In the genomic region with DNA sequence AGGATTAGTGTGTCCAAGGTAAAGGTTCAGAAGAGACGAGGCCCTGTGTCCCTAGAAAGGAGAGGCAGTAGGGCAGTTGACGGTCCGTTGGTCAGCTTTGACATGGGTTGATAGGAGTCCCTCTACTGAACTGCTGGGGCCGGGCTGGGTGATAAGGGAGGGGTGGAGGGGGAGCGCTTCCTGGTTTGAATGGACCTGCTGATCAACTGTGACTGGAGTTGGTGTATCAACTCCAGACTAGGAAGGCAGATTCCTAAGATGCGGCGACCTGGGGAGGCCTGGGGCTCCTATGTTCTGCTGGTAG, we compare ENCODE assay signal across 9 mouse cellular contexts.
DNase-seq lines count a peak whose midpoint lies in the region; ATAC-seq and TF ChIP-seq lines count a peak whose summit lies in the region.
"Had no signal": no experiment of that assay in that cellular context is flagged by ENCODE, and none has a peak within 500 bp of the region (broad histone marks: within the 10 kb centered on the region; RNA-seq: fewer than 3 reads in every experiment).

No protein-coding gene starts in this region.

- H3K4me3 ChIP-seq in lung, embryonic 16.5 days (ENCODE audit: low read length), result no peak overlapping the region
- H3K4me3 ChIP-seq in lung, adult 2 months (replicated peaks; ENCODE audit: extremely low read depth, low read depth, low read length), result no peak overlapping the region
- peak overlapping the region; percentile 65; the same call in 1 of the 2 replicates for H3K4me3 ChIP-seq in forebrain, embryonic 12.5 days (replicated peaks)
- H3K4me3 ChIP-seq in limb, embryonic 15.5 days, result no peak overlapping the region
- no peak overlapping the region for H3K4me3 ChIP-seq in stomach, embryonic 14.5 days (ENCODE audit: low read depth, low read length)

- H3K4me2 ChIP-seq in lung, embryonic 16.5 days (ENCODE audit: low read depth, low read length), result no peak overlapping the region
- peak overlapping the region; percentile 82 for H3K4me2 ChIP-seq in forebrain, embryonic 12.5 days
- no peak overlapping the region for H3K4me2 ChIP-seq in limb, embryonic 15.5 days
- peak overlapping the region; percentile 91; the same call in 1 of the 2 replicates for H3K4me2 ChIP-seq in stomach, embryonic 14.5 days (replicated peaks; ENCODE audit: low read depth, low read length)

- TF ChIP-seq CTCF in lung, adult 2 months (IDR thresholded peaks at IDR 0.05; ENCODE audit: insufficient read depth, low read length), result no peak

- intact Hi-C loops in left cerebral cortex, postnatal 4 days (cut with DNase I), result no loop called here

- no peak for ATAC-seq in lung, embryonic 16.5 days (ENCODE audit: low read depth)
- no peak for ATAC-seq in forebrain, embryonic 12.5 days (ENCODE audit: low FRiP score)
- no peak for ATAC-seq in limb, embryonic 15.5 days (ENCODE audit: insufficient number of reproducible peaks, low FRiP score, low TSS enrichment, low read depth)
- no peak for ATAC-seq in stomach, embryonic 14.5 days (ENCODE audit: insufficient number of reproducible peaks, insufficient read depth, low FRiP score, low read depth)

- TF ChIP-seq POLR2A in lung, adult 2 months (IDR thresholded peaks at IDR 0.05; ENCODE audit: borderline replicate concordance, extremely low read depth, low read depth, low read length), result no peak

- DNase-seq in lung, adult 2 months, result no peak
- DNase-seq in cerebellum, adult 9-10 months, result no peak
- no peak for DNase-seq in left cerebral cortex, postnatal 4 days
- no peak for DNase-seq in T-cell, adult 2 months (ENCODE audit: low spot score)
- DNase-seq: gastrocnemius, postnatal 14 days had no signal

- H3K9ac ChIP-seq in lung, embryonic 16.5 days (ENCODE audit: low read length), result no peak overlapping the region; the same call in 1 of the 2 replicates
- peak overlapping the region; percentile 87; the same call in 1 of the 2 replicates for H3K9ac ChIP-seq in forebrain, embryonic 12.5 days
- no peak overlapping the region for H3K9ac ChIP-seq in limb, embryonic 15.5 days
- no peak overlapping the region for H3K9ac ChIP-seq in stomach, embryonic 14.5 days (replicated peaks; ENCODE audit: low read depth, low read length)

- H3K9me3 ChIP-seq in lung, embryonic 16.5 days (ENCODE audit: control insufficient read depth, low read length), result no peaks in the 10 kb centered on the region
- no peaks in the 10 kb centered on the region for H3K9me3 ChIP-seq in forebrain, embryonic 12.5 days
- no peaks in the 10 kb centered on the region for H3K9me3 ChIP-seq in limb, embryonic 15.5 days
- H3K9me3 ChIP-seq in stomach, embryonic 14.5 days (ENCODE audit: control insufficient read depth, low read depth, low read length), result no peaks in the 10 kb centered on the region

- 34% methylated on average over 7 of the region's 7 CpGs for WGBS in lung, embryonic 16.5 days
- 56% methylated on average over 7 of the region's 7 CpGs for WGBS in lung, adult 2 months
- 22% methylated on average over 7 of the region's 7 CpGs for WGBS in forebrain, embryonic 12.5 days
- 49% methylated on average over 7 of the region's 7 CpGs for WGBS in limb, embryonic 15.5 days
- 39% methylated on average over 7 of the region's 7 CpGs for WGBS in stomach, embryonic 14.5 days

- peaks cover 65% of the 10 kb centered on the region for H3K4me1 ChIP-seq in lung, embryonic 16.5 days (replicated peaks; ENCODE audit: control insufficient read depth, insufficient read depth, low read length)
- peaks cover 28% of the 10 kb centered on the region for H3K4me1 ChIP-seq in lung, adult 2 months (ENCODE audit: control insufficient read depth, insufficient read depth, low read length)
- peaks cover 71% of the 10 kb centered on the region for H3K4me1 ChIP-seq in forebrain, embryonic 12.5 days
- peaks cover 81% of the 10 kb centered on the region for H3K4me1 ChIP-seq in limb, embryonic 15.5 days
- peaks cover 58% of the 10 kb centered on the region for H3K4me1 ChIP-seq in stomach, embryonic 14.5 days (ENCODE audit: control insufficient read depth, insufficient read depth, low read length)

- no peaks in the 10 kb centered on the region for H3K27me3 ChIP-seq in lung, embryonic 16.5 days (ENCODE audit: control insufficient read depth, insufficient read depth, low read depth, low read length)
- no peaks in the 10 kb centered on the region for H3K27me3 ChIP-seq in forebrain, embryonic 12.5 days
- no peaks in the 10 kb centered on the region for H3K27me3 ChIP-seq in limb, embryonic 15.5 days
- no peaks in the 10 kb centered on the region for H3K27me3 ChIP-seq in stomach, embryonic 14.5 days (ENCODE audit: control insufficient read depth, insufficient read depth, low read length)

- H3K27ac ChIP-seq in lung, embryonic 16.5 days (ENCODE audit: low read length), result peak overlapping the region; percentile 91; the same call in 1 of the 2 replicates
- peak overlapping the region; percentile 99 for H3K27ac ChIP-seq in forebrain, embryonic 12.5 days
- H3K27ac ChIP-seq in limb, embryonic 15.5 days, result peak overlapping the region; percentile 91
- peak overlapping the region; percentile 96; the same call in 1 of the 2 replicates for H3K27ac ChIP-seq in stomach, embryonic 14.5 days (ENCODE audit: low read length)

- H3K36me3 ChIP-seq in lung, embryonic 16.5 days (ENCODE audit: control insufficient read depth, insufficient read depth, low read length), result no peaks in the 10 kb centered on the region
- no peaks in the 10 kb centered on the region; the same call in 1 of the 2 replicates for H3K36me3 ChIP-seq in forebrain, embryonic 12.5 days (replicated peaks)
- H3K36me3 ChIP-seq in limb, embryonic 15.5 days, result 0 out of 2 replicates have a peak, but pooled peaks cover 3% of the 10 kb centered on the region
- no peaks in the 10 kb centered on the region for H3K36me3 ChIP-seq in stomach, embryonic 14.5 days (ENCODE audit: control insufficient read depth, insufficient read depth, low read length)

Comparison
In these comparisons a context has a peak if more than half of its experiments do, and no peak if none do; other contexts are left out.
1. H3K4me2 ChIP-seq: peak in forebrain, embryonic 12.5 days (single experiment) and stomach, embryonic 14.5 days (single experiment); none in lung, embryonic 16.5 days (single experiment) and limb, embryonic 15.5 days (single experiment).
2. Peak in every context shown above with its lines, with median percentiles within 50 percentile points of each other: H3K27ac ChIP-seq.